12 mouse cellular contexts compared by ENCODE assay signal in the genomic region with DNA sequence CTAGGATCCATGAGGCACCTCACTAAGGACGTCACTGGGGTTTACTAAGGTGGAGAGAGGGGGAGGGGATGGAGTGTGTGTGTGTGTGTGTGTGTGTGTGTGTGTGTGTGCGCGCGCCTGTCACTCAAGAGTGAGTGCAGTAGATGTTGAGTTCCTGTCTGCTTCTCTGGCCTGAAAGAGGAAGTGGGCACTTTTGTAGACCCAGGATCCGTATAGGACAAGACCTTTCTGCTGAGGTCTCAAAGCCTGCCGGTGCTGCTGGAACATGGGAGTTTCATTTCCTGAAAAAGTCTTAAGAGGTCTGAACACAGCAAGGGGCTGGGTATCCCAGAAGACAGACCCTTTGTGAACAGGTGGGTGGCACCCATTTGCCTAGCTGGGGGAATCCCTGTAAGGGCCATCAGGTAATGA. TPM values are rescaled to one million over a fixed set of nuclear protein-coding genes. Genes with fewer than 3 reads are reported as not detected.
DNase-seq lines count a peak whose midpoint lies in the region; ATAC-seq lines count a peak whose summit lies in the region.
"Had no signal": no experiment of that assay in that cellular context is flagged by ENCODE, and none has a peak within 500 bp of the region (broad histone marks: within the 10 kb centered on the region; RNA-seq: fewer than 3 reads in every experiment).

No protein-coding gene starts in this region.

- ATAC-seq in frontal cortex, adult (ENCODE audit: low TSS enrichment): no peak

- DNase-seq in layer of hippocampus, adult 11-12 months (ENCODE audit: low spot score): peak; percentile 36
- no peak for DNase-seq in layer of hippocampus, adult 18-20 months (ENCODE audit: low spot score in 2 of 2)
- peak; percentile 19 to 28 for DNase-seq in CD8-positive naive resting alpha-beta T cell, adult 2 months (ENCODE audit: low read depth in 2 of 2, low spot score in 2 of 2)
- DNase-seq in lung, postnatal 36 days: peak; percentile 59
- DNase-seq in spleen, postnatal 4 days (ENCODE audit: low spot score in 2 of 2): peak; percentile 52 to 74
- no peak for DNase-seq in cerebellum, adult 9-11 months
- DNase-seq in kidney, postnatal 4 days: no peak
- DNase-seq: adrenal gland, adult 8-10 months; cerebellum, postnatal 36 days; gastrocnemius, postnatal 36 days had no signal

RNA-seq across cellular contexts. Expression of a gene that starts 18.0 kb away (rescaled TPM):
- total RNA-seq in layer of hippocampus, adult 18-20 months (2021): 10 to 100 TPM; 12.1 to 12.7 TPM

RNA-seq across cellular contexts. Expression of a gene that starts 43.7 kb away (rescaled TPM):
- total RNA-seq in layer of hippocampus, adult 18-20 months (2021): under 1 TPM; 0.64 to 0.79 TPM
- total RNA-seq: adrenal gland, adult 8-10 months; gastrocnemius, postnatal 36 days had no signal

RNA-seq across cellular contexts. Expression of a gene that starts 45.4 kb away (rescaled TPM):
- 1 to 10 TPM in 1 of 2 experiments, under 1 TPM in 1; 0.74 to 1.2 TPM for total RNA-seq in layer of hippocampus, adult 18-20 months (2021)
- total RNA-seq: gastrocnemius, postnatal 36 days; layer of hippocampus, postnatal 10 days had no signal

Comparison
In these comparisons a context has a peak if more than half of its experiments do, and no peak if none do; other contexts are left out.
1. DNase-seq: peak in layer of hippocampus, adult 11-12 months (single experiment), CD8-positive naive resting alpha-beta T cell, adult 2 months (2 of 2), lung, postnatal 36 days (single experiment) and spleen, postnatal 4 days (2 of 2); none in layer of hippocampus, adult 18-20 months (0 of 2), cerebellum, adult 9-11 months (single experiment) and kidney, postnatal 4 days (0 of 2).